Mouse (Mus musculus): ENCODE results near the gene Hoxd3. TPM values are rescaled to one million over a fixed set of nuclear protein-coding genes. Genes with fewer than 3 reads are reported as not detected.

Gene Hoxd3
- total and polyA plus RNA-seq, 3 experiments: not detected

DNA sequence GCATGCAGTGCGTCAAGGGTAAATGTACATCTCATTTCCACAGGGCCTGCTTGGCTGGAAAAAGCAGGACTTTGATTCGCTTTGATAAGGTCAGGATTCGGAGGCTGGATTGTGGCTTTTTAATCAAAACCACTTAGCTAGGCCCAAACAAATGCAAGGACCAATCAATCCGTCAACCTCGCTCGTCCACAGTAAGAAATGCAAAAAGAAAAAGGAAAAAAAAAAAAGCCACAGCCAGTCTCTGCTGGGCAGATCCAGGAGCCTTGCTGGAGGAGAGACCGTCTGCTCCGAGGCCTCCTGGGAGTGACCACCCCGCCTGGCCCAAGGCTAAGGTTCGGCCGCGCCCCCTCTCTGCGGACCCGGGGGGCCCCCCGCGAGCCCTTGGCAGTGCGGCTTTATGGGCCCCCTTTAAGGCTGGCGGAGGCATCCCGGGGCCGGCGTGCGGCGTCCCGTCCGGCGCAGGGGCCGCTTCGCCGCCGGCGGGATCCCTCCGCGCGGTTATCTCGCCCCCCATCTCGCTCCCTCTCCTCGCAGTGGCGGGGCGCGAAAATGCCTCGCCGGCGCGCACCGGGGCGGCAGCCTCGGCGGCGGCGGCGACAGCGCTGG is 7.2 kb upstream of the Hoxd3 start, which contains the start of gene Hoxd8:
Hoxd8 (plus strand) TSS at position 223 of the 606 bp plus-strand sequence.
- no peaks in the 10 kb centered on the region for H3K9me3 ChIP-seq (replicated peaks; ENCODE audit: insufficient read depth, low read length)
- peak; percentile 81 for DNase-seq (ENCODE audit: low read depth, low spot score)
- no peaks in the 10 kb centered on the region for H3K27me3 ChIP-seq (ENCODE audit: control insufficient read depth in 1 of 2, insufficient read depth in 2 of 2, low read length in 2 of 2)
- peak within 1 kb of the TSS; percentile 48 for H3K27ac ChIP-seq (ENCODE audit: control insufficient read depth, low read depth, low read length)
- peaks cover 6% of the 10 kb centered on the region; the same call in 1 of the 2 replicates for H3K79me2 ChIP-seq (ENCODE audit: control insufficient read depth, insufficient read depth, low read length, poor library complexity)
- no peaks in the 10 kb centered on the region; a peak in 2 of 4 replicates for H3K4me1 ChIP-seq (ENCODE audit: control insufficient read depth in 1 of 2, insufficient read depth in 2 of 2, low read length in 2 of 2)
- H3K9ac ChIP-seq (ENCODE audit: control insufficient read depth, low read depth, low read length, poor library complexity, severe bottlenecking): peak within 1 kb of the TSS; percentile 84
- peaks cover 0 to 2% of the 10 kb centered on the region in 2 experiments; a peak in 1 of 4 replicates for H3K36me3 ChIP-seq (ENCODE audit: control insufficient read depth in 1 of 2, insufficient read depth in 2 of 2, low read length in 2 of 2)
- peak within 1 kb of the TSS; percentile 58 to 66; a peak in 3 of 4 replicates for H3K4me3 ChIP-seq (ENCODE audit: control insufficient read depth in 1 of 2, insufficient read depth in 1 of 2, low read depth in 2 of 2, low read length in 2 of 2)
- TF ChIP-seq MEF2A (IDR thresholded peaks at IDR 0.05; ENCODE audit: extremely low read depth, insufficient replicate concordance, low read depth, low read length, poor library complexity, severe bottlenecking): no peak
- peak; percentile 59 for TF ChIP-seq HCFC1 (IDR thresholded peaks at IDR 0.05; ENCODE audit: low read depth, low read length)
- TF ChIP-seq ELF1 (IDR thresholded peaks at IDR 0.05; ENCODE audit: low read depth, low read length): no peak
- peak; percentile 54; the same call in 1 of the 2 replicates for TF ChIP-seq ZNF384 (IDR thresholded peaks at IDR 0.05; ENCODE audit: low read depth, low read length)
- no peak for TF ChIP-seq GABPA (IDR thresholded peaks at IDR 0.05; ENCODE audit: low read depth, low read length)
- no peak for TF ChIP-seq BHLHE40 (IDR thresholded peaks at IDR 0.05; ENCODE audit: borderline replicate concordance, low read depth, low read length)
- peak; percentile 80; the same call in 1 of the 2 replicates for TF ChIP-seq MAZ (IDR thresholded peaks at IDR 0.05; ENCODE audit: low read depth, low read length)
- TF ChIP-seq MAFK (IDR thresholded peaks at IDR 0.05; ENCODE audit: borderline replicate concordance, low read depth, low read length): no peak
- no peak for TF ChIP-seq MYC (IDR thresholded peaks at IDR 0.05; ENCODE audit: low read depth, low read length)
- no peak for TF ChIP-seq EP300 (IDR thresholded peaks at IDR 0.05; ENCODE audit: low read depth in 1 of 2, low read length in 2 of 2)
- no peak for TF ChIP-seq MXI1 (IDR thresholded peaks at IDR 0.05; ENCODE audit: low read depth, low read length)
- TF ChIP-seq TCF12 (IDR thresholded peaks at IDR 0.05; ENCODE audit: low read depth, low read length): peak; percentile 22; the same call in 1 of the 2 replicates
- no peak for TF ChIP-seq POLR2AphosphoS2 (IDR thresholded peaks at IDR 0.05; ENCODE audit: low read length)
- TF ChIP-seq TAL1 (IDR thresholded peaks at IDR 0.05; ENCODE audit: low read length): no peak
- TF ChIP-seq NELFE (IDR thresholded peaks at IDR 0.05; ENCODE audit: low read depth, low read length): no peak
- 0 out of 2 replicates have a peak, but pooled peaks have one; percentile 22 for TF ChIP-seq SIN3A (IDR thresholded peaks at IDR 0.05; ENCODE audit: low read length)
- TF ChIP-seq POLR2A (IDR thresholded peaks at IDR 0.05; ENCODE audit: control insufficient read depth in 1 of 2, insufficient read depth in 1 of 2, low read depth in 1 of 2, low read length in 2 of 2, poor library complexity in 1 of 2): peak in 1 of 2 experiments; percentile 40; a peak in 3 of 4 replicates
- no peak for TF ChIP-seq MAX (IDR thresholded peaks at IDR 0.05; ENCODE audit: low read length)
- no peak for TF ChIP-seq E2F4 (IDR thresholded peaks at IDR 0.05; ENCODE audit: borderline replicate concordance, low read depth, low read length)
- no peak for TF ChIP-seq POLR2AphosphoS5 (IDR thresholded peaks at IDR 0.05; ENCODE audit: borderline replicate concordance, low read depth, low read length)
- TF ChIP-seq ETS1 (IDR thresholded peaks at IDR 0.05; ENCODE audit: low read depth, low read length): peak; percentile 29; the same call in 1 of the 2 replicates
- TF ChIP-seq CHD1 (IDR thresholded peaks at IDR 0.05; ENCODE audit: low read depth, low read length): no peak
- TF ChIP-seq KAT2A (conservative IDR thresholded peaks at IDR 0.05; ENCODE audit: low read depth, low read length): peak; percentile 66
- no peak for TF ChIP-seq USF2 (IDR thresholded peaks at IDR 0.05; ENCODE audit: borderline replicate concordance in 1 of 2, insufficient read depth in 1 of 2, low read depth in 1 of 2, low read length in 2 of 2)
- TF ChIP-seq GATA1 (IDR thresholded peaks at IDR 0.05; ENCODE audit: low read depth, low read length): peak; percentile 20; the same call in 1 of the 2 replicates
- no peak for TF ChIP-seq SMC3 (IDR thresholded peaks at IDR 0.05; ENCODE audit: low read depth, low read length)
- TF ChIP-seq ZC3H11A (IDR thresholded peaks at IDR 0.05; ENCODE audit: low read depth, low read length): no peak
- TF ChIP-seq ZMIZ1 (IDR thresholded peaks at IDR 0.05; ENCODE audit: low read depth, low read length): no peak
- no peak for TF ChIP-seq MYB (IDR thresholded peaks at IDR 0.05; ENCODE audit: low read depth, low read length)
- TF ChIP-seq UBTF (IDR thresholded peaks at IDR 0.05; ENCODE audit: borderline replicate concordance, insufficient read depth, low read depth, low read length): no peak
- TF ChIP-seq RAD21 (IDR thresholded peaks at IDR 0.05; ENCODE audit: low read depth, low read length): no peak
- no peak for TF ChIP-seq TBP (IDR thresholded peaks at IDR 0.05; ENCODE audit: low read depth, low read length)
- no peak for TF ChIP-seq USF1 (IDR thresholded peaks at IDR 0.05; ENCODE audit: low read depth, low read length)
- no peak for TF ChIP-seq JUND (IDR thresholded peaks at IDR 0.05; ENCODE audit: low read depth, low read length)
